Mouse (Mus musculus): ENCODE data around the gene Urah. TPM values are rescaled to one million over a fixed set of nuclear protein-coding genes. Genes with fewer than 3 reads are reported as not detected.

The Urah gene
- polyA plus RNA-seq, 1 experiment from 2014 or later: 0.24 TPM

DNA sequence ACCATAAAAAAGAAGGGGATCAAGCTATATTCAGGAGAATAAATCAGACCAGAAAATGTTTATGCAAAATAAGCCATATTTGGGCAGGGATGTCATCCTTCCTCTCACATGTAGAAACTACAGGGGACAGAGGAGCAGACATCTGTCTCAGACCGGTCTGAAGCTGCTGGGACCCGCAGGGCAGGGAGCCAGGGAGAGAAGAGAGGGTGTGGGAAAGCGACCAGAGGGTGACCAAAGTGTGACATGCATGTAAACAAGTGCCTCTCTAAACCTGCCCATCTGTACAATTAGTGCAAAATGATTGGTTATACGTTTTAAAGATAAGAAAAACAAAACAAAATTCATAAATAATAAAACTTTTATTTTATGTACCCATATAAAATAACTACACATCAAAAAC, 14.6 kb upstream of the Urah start:
- Histone ChIP-seq H3K4me1 (no peaks in the 10 kb centered on the region), H3K27ac (replicated peaks) (no peak overlapping the region), H3K9ac (no peak overlapping the region), H3K9me3 (no peaks in the 10 kb centered on the region), H3K36me3 (no peaks in the 10 kb centered on the region), H3K27me3 (replicated peaks) (peaks cover 9% of the 10 kb centered on the region; the same call in 1 of the 2 replicates), H3K4me3 (no peak overlapping the region), H3K4me2 (no peak overlapping the region)
- no peak for ATAC-seq (ENCODE audit: extremely low read depth, insufficient number of reproducible peaks, low FRiP score, low TSS enrichment)
- WGBS: 60% methylated on average over 4 of the region's 4 CpGs

DNA sequence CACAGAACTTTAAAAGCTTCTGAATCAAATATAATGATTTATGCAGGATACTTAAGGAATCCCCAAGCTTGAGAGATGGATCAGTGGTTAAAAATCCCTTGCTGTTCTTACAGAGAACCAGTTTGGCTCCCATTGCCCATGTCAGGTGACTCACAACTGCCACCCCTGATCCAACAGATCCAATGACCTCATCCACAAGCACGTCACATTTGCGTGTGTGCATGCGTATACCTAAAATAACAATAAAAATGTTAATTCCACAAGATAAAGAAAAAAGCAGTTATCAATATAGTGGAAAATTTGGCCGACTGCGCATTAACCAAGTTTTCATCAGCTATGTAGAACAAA, 13.5 kb upstream of the Urah start:
- H3K9me3 ChIP-seq: no peaks in the 10 kb centered on the region
- H3K36me3 ChIP-seq: no peaks in the 10 kb centered on the region
- no peak for ATAC-seq (ENCODE audit: extremely low read depth, insufficient number of reproducible peaks, low FRiP score, low TSS enrichment)
- no peaks in the 10 kb centered on the region for H3K4me1 ChIP-seq
- WGBS: 48% methylated on average over 5 of the region's 5 CpGs
- H3K27me3 ChIP-seq (replicated peaks): peaks cover 20% of the 10 kb centered on the region
- H3K9ac ChIP-seq: 0 out of 2 replicates have a peak overlapping the region, but pooled peaks have one; percentile 74
- H3K4me2 ChIP-seq: peak overlapping the region; percentile 83
- no peak overlapping the region for H3K27ac ChIP-seq (replicated peaks)
- peak overlapping the region; percentile 61 for H3K4me3 ChIP-seq

DNA sequence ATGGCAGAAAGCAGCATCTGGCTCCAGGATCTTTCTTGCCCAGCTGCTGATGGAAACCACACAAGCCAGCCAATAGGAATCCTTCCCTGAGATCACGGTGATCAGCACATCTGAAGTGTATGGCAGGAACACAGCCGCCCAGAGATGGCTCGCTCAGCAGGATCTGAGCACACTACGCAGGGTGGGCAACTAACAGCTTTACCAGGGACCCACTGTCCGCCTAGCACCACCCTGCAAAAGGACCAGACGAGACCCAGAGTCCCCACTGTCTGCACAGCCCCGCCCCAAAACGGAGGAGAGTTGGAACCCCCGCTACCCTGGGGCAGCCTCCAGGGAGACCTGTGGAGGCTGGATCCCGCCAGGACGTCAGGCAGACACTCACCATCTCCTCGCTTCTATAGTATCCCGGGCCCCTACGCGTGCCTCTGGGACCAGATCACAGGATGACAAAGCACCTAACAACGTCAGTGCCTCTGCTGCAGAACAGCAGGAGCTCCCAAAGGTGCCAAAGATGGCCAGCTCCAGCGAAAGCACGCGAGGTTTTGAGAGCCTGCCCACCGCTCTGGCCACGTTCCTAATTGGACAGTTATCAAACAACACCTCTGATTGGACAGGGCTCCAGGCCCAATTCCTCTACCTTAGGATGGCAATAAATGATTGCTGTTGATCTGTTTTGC, 13.0 kb upstream of the Urah start, which contains the start of gene Zfp941:
TSS of gene Zfp941 (minus strand) at position 526 of the 677 bp plus-strand sequence.
- no peak within 1 kb of the TSS for H3K27ac ChIP-seq (replicated peaks)
- H3K4me2 ChIP-seq: peak within 1 kb of the TSS; percentile 83
- H3K27me3 ChIP-seq (replicated peaks): peaks cover 25% of the 10 kb centered on the region
- H3K9me3 ChIP-seq: no peaks in the 10 kb centered on the region
- no peaks in the 10 kb centered on the region for H3K36me3 ChIP-seq
- peak within 1 kb of the TSS; percentile 74 for H3K9ac ChIP-seq
- 2% methylated on average over 21 of the region's 21 CpGs for WGBS
- no peaks in the 10 kb centered on the region for H3K4me1 ChIP-seq
- no peak for ATAC-seq (ENCODE audit: extremely low read depth, insufficient number of reproducible peaks, low FRiP score, low TSS enrichment)
- H3K4me3 ChIP-seq: peak within 1 kb of the TSS; percentile 61

DNA sequence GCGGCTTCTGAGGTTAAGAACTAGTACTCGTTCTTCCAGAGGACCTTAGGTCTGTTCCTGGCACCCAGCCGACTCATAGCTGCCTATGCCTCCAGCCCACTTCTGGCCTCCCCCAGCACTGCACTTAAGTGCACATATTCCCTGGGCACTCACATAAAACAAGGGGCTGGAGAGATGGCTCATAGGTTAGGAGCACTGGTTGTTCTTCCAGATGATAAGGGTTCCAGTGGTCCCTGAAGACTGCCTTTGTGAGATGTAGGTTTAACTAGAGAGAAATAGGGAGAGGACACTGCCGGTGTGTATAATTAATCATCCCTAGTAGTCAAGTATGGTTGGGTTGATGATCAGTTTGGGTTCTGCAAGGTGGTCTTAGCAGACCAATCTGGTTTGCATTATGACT, 12.1 kb upstream of the Urah start:
- no peak for ATAC-seq (ENCODE audit: extremely low read depth, insufficient number of reproducible peaks, low FRiP score, low TSS enrichment)
- Histone ChIP-seq H3K9me3 (no peaks in the 10 kb centered on the region), H3K27ac (replicated peaks) (no peak overlapping the region), H3K36me3 (no peaks in the 10 kb centered on the region), H3K4me3 (no peak overlapping the region), H3K4me1 (no peaks in the 10 kb centered on the region), H3K9ac (no peak overlapping the region), H3K4me2 (no peak overlapping the region), H3K27me3 (replicated peaks) (peaks cover 28% of the 10 kb centered on the region)
- WGBS: 90% methylated on average over 4 of the region's 4 CpGs

DNA sequence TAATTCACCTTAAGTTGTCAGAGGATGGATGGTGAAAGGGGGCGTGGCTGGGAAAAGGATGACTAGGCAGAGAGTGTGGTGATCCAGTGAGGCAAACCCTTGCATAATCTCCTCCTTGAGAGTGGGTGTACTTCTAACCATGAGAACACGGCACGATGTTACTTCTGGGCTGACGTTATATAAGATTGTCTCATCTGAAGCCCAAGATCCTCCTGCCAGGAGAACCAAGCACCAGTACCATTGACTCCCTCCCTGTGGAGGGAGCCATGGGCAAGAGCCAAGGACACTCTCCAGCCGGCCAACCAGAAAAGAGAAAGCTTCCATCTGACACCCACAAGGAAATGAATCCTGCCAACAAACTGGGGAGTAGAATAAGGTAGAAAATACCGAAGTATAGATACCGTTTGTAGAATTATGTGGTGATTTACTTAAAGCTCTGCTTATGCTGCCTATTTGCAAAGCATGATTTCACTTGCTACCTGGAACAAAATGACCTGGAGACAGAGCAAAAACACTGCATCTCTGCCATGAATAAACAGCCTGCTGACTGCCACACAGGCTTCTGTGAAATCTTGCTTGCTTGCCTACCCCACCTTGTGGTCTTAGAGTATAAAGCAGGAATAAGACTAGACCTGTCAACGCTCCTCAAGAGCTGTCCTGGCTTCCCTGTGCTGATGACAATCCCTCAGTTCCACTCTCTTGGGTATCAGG, 6.5 kb upstream of the Urah start:
- H3K27ac ChIP-seq (replicated peaks): no peak overlapping the region
- H3K9ac ChIP-seq: no peak overlapping the region
- no peaks in the 10 kb centered on the region for H3K9me3 ChIP-seq
- no peaks in the 10 kb centered on the region for H3K36me3 ChIP-seq
- peaks cover 36% of the 10 kb centered on the region for H3K27me3 ChIP-seq (replicated peaks)
- 31% methylated on average over 8 of the region's 8 CpGs for WGBS
- H3K4me3 ChIP-seq: no peak overlapping the region
- no peak for ATAC-seq (ENCODE audit: extremely low read depth, insufficient number of reproducible peaks, low FRiP score, low TSS enrichment)
- no peaks in the 10 kb centered on the region for H3K4me1 ChIP-seq
- H3K4me2 ChIP-seq: peak overlapping the region; percentile 14; the same call in 1 of the 2 replicates

DNA sequence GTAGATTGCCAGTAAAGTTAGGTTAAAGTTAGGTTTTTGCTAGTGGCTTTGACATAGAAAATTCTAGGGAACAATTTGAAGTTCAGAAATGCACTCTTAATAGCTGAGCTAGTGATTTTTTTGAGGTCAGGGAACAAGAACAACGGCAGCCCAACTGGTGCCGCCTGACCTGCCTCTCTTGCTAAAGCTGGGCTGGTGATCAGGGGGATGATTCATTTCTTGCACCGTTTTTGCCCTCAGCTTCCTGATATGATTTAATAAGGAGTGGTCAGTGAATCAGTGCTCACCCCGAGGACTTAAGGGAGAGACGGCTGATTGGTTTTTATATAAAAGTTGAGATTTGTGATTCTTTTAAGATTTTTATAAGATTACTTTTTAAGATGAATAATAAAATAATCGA, 3.4 kb upstream of the Urah start:
- H3K9ac ChIP-seq: no peak overlapping the region
- 57% methylated on average over 6 of the region's 6 CpGs for WGBS
- no peak for ATAC-seq (ENCODE audit: extremely low read depth, insufficient number of reproducible peaks, low FRiP score, low TSS enrichment)

DNA sequence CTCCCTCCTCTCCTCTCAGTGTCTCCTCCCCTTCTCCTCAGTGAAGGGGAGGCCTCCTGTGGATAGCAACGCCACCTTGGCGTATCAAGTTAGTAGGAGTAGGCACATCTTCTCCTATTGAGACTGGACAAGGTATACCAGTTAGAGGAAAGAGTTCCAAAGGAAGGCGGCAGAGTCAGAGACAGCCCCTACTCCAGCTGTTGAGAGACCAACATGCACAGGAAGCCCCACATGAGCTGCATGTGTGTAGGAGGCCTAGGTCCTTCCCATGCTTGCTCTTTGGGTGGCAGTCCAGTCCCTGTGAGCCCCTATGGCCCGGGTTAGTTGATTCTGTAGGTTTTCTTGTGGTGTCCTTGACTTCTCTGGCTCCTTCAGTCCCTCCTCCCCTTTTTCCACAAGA, 1.5 kb upstream of the Urah start:
- Histone ChIP-seq H3K27me3 (replicated peaks) (peaks cover 51% of the 10 kb centered on the region), H3K9ac (no peak overlapping the region), H3K27ac (replicated peaks) (no peak overlapping the region), H3K4me2 (no peak overlapping the region), H3K4me3 (no peak overlapping the region), H3K9me3 (no peaks in the 10 kb centered on the region), H3K4me1 (no peaks in the 10 kb centered on the region), H3K36me3 (no peaks in the 10 kb centered on the region)
- WGBS: 75% methylated on average over 4 of the region's 4 CpGs
- ATAC-seq (ENCODE audit: extremely low read depth, insufficient number of reproducible peaks, low FRiP score, low TSS enrichment): no peak

More for the DNA sequence above, 3.4 kb upstream of the Urah start:
- H3K4me2 ChIP-seq: no peak overlapping the region
- H3K4me1 ChIP-seq: no peaks in the 10 kb centered on the region
- peaks cover 42% of the 10 kb centered on the region for H3K27me3 ChIP-seq (replicated peaks)
- H3K36me3 ChIP-seq: no peaks in the 10 kb centered on the region
- no peaks in the 10 kb centered on the region for H3K9me3 ChIP-seq
- no peak overlapping the region for H3K27ac ChIP-seq (replicated peaks)
- H3K4me3 ChIP-seq: no peak overlapping the region

DNA sequence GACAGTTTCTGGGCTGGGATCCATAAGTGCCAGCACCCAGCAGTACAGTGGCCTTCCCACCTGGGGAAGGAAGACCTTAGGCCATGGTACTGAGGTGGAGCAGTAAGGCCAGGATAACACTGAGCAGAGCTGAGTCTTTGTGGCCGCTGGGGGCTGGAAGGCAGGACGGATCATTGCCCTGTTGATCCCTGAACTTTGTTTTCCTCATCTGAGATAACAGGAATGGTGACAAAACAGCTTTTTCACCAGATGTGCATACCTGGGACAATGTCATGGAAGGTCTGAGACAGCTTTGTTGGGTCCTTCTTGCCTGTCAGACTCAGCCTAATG, 905 bp downstream of the Urah start:
- H3K4me2 ChIP-seq: no peak overlapping the region
- ATAC-seq (ENCODE audit: extremely low read depth, insufficient number of reproducible peaks, low FRiP score, low TSS enrichment): no peak

DNA sequence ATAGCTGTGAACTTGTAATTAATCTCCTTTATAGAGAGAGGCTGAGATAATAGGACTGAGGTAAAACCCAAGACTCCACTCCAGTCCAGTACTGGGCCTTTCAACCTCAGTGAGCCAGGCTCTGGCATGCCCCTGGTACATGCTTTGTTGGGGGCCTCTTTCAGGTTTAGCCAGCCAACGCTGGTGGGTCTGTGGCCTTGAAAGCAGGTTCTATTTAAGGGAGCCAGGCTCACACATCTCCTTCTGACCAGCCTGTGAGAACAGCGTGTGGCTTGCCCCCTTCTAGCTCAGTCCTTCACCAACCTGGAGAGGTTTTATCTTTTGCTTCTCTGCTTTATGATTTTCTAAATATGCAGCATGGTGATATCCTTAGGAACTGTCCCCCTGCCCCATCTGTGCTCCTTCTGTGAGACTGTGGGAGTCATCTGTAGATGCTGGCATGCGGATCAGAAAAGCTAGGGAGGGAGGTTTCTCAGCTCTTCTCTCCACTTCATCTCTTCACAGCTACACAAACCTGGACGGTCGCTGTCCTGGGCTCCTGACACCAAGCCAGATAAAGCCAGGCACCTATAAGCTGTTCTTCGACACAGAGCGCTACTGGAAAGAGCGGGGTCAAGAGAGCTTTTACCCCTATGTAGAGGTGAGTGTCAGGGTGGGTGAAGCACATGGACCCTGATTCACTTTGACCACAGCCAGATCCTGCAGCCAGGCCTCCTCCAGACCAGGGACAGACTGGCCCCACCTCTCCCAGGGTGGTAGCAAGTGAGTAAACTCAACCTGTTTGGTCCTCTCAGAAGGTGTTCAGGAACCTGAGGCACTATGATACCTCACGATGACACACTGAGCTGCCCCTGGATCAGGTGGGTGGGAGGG, 1.7 kb downstream of the Urah start:
- 65% methylated on average over 9 of the region's 9 CpGs for WGBS
- Histone ChIP-seq H3K9ac (no peak overlapping the region), H3K9me3 (no peaks in the 10 kb centered on the region), H3K4me1 (no peaks in the 10 kb centered on the region), H3K27ac (replicated peaks) (no peak overlapping the region), H3K36me3 (no peaks in the 10 kb centered on the region), H3K4me2 (no peak overlapping the region), H3K27me3 (replicated peaks) (peaks cover 77% of the 10 kb centered on the region), H3K4me3 (no peak overlapping the region)
- no peak for ATAC-seq (ENCODE audit: extremely low read depth, insufficient number of reproducible peaks, low FRiP score, low TSS enrichment)

More for the DNA sequence above, 905 bp downstream of the Urah start:
- Histone ChIP-seq H3K36me3 (no peaks in the 10 kb centered on the region), H3K9ac (no peak overlapping the region), H3K4me1 (no peaks in the 10 kb centered on the region), H3K9me3 (no peaks in the 10 kb centered on the region), H3K4me3 (no peak overlapping the region), H3K27me3 (replicated peaks) (peaks cover 71% of the 10 kb centered on the region), H3K27ac (replicated peaks) (no peak overlapping the region)
- WGBS: 59% methylated on average over 2 of the region's 2 CpGs

DNA sequence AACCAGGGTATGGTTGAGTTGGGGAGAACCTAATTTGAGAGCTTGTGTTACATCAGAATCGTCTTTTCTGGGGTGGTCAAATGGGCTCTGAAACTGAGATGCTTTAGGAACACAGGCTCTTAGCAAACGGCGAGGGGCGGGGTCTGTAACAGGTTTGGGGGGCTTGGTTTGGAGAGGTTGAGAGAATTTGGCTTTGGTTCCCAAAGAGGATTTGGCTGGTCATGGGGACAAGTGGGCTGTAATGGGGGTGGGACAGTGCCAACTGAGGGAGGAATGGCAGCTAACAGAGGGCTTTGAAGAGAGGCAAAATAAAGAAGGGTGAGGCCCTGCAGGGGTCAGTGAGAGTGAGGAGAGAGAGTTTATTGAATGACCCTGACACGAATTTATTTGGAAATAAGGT, 4.7 kb downstream of the Urah start:
- Histone ChIP-seq H3K4me2 (no peak overlapping the region), H3K4me1 (no peaks in the 10 kb centered on the region), H3K36me3 (no peaks in the 10 kb centered on the region), H3K27me3 (replicated peaks) (peaks cover 93% of the 10 kb centered on the region), H3K9ac (no peak overlapping the region), H3K9me3 (no peaks in the 10 kb centered on the region), H3K4me3 (no peak overlapping the region), H3K27ac (replicated peaks) (no peak overlapping the region)
- no peak for ATAC-seq (ENCODE audit: extremely low read depth, insufficient number of reproducible peaks, low FRiP score, low TSS enrichment)
- 55% methylated on average over 5 of the region's 5 CpGs for WGBS

All from heart, embryonic 13.5 days (tissue).